Mouse (Mus musculus): ENCODE data around the gene Ick. TPM values are rescaled to one million over a fixed set of nuclear protein-coding genes. Genes with fewer than 3 reads are reported as not detected.
"Not testable (repeated sequence)": the region's sequence is repeated elsewhere in the genome, so short reads cannot be mapped to it uniquely, and the experiment has no call there.

The Ick gene
- polyA plus RNA-seq, 1 experiment from 2014 or later, result 42.3 TPM

DNA sequence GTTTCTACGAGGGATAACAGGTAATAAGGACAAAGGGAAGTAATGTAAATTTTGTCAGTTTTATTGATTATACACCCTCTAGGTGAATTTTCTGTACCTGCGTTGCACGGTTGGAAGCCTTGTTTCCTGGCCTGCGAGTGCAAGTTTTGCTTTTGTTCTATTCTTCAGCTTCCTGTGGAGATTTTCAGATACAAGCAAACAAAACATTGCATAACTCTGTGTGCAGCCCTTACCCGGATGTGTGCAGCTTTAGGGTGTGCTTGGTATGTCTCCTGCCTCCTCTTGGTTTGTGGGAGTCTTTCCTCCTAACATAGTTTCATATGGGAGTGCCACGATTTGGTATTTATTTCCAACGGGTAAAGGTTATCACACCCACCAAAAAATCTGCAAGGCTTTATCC is 67.8 kb downstream of the Ick start:
- WGBS, result 49% methylated on average over 7 of the region's 7 CpGs
- no peak for ATAC-seq
- Histone ChIP-seq H3K4me1 (replicated peaks) (peaks cover 14% of the 10 kb centered on the region; the same call in 1 of the 2 replicates), H3K27ac (peak overlapping the region; percentile 98), H3K4me3 (replicated peaks) (peak overlapping the region; percentile 56), H3K36me3 (no peaks in the 10 kb centered on the region), H3K4me2 (replicated peaks) (peak overlapping the region; percentile 60), H3K9me3 (no peaks in the 10 kb centered on the region), H3K27me3 (no peaks in the 10 kb centered on the region), H3K9ac (replicated peaks) (peak overlapping the region; percentile 77)

DNA sequence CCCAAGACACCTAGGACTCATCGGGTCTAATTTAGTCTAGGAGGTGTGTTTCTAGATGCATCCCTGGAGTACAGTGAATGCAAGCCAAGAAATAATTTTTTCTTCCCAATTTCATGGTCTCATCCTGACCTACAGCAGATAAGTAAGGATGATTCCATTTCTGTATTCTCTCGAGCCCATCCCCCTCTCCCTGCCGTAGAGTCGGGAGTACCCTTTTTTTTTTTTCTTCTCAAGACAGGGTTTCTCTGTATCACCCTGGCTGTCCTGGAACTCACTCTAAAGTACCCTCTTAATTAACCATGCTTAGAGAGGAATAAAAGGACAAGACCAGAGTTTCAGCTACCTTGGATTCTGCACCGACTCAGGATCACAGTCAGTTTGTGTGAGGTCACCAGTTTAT is 69.2 kb downstream of the Ick start:
- Histone ChIP-seq H3K4me1 (replicated peaks) (peaks cover 14% of the 10 kb centered on the region; the same call in 1 of the 2 replicates), H3K27me3 (no peaks in the 10 kb centered on the region), H3K9ac (replicated peaks) (no peak overlapping the region), H3K36me3 (no peaks in the 10 kb centered on the region), H3K4me3 (replicated peaks) (no peak overlapping the region), H3K27ac (no peak overlapping the region), H3K9me3 (no peaks in the 10 kb centered on the region), H3K4me2 (replicated peaks) (no peak overlapping the region)
- WGBS, result 84% methylated on average over 5 of the region's 5 CpGs
- no peak for ATAC-seq

DNA sequence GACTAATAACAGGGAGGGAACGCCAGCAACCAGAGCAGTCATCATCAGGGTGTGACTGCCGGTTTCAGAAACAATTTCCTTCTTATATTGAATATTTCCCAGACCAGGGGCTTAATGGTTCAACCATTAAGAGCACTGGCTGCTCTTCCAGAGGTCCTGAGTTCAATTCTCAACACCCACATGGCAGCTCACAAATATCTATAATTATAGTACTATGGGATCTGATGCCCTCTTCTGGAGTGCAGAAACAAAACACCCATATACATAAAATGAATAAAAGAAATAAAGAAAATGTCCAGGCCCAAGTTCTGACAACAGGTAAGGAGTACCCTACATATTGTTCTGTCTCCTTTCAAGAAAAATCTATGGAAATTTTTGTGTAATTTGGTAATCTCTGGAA is 70.1 kb downstream of the Ick start:
- 92% methylated on average over 2 of the region's 2 CpGs for WGBS
- H3K27me3 ChIP-seq, result no peaks in the 10 kb centered on the region
- ATAC-seq, result no peak

DNA sequence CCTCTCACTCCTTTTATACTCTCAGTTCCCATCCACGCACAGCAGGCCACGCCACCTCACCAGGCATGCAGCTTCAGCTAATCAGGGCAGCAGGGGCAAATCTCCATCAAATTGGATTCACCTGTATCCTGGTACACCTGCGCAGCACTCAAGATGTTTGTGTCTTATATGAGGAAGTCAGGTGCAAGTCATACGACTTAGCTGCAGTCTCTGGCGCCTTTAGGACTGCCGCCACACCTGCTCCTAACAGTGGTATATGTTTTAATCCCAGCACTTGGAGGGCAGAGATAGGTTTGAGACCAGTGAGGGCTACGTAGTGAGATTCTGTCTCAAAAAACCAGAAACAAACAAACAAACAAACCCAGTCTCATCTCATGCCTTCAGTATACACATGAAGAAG is 73.5 kb downstream of the Ick start, which contains the start of gene Gsta4:
Gsta4 (plus strand) TSS at position 301 of the 400 bp plus-strand sequence.
- H3K4me2 ChIP-seq (replicated peaks); H3K4me1 ChIP-seq (replicated peaks); H3K36me3 ChIP-seq; ATAC-seq; H3K27me3 ChIP-seq; H3K9me3 ChIP-seq; H3K27ac ChIP-seq; H3K9ac ChIP-seq (replicated peaks); H3K4me3 ChIP-seq (replicated peaks): not testable (repeated sequence)
- 88% methylated on average over 4 of the region's 7 CpGs for WGBS

More for the DNA sequence above, 70.1 kb downstream of the Ick start:
- H3K4me1 ChIP-seq (replicated peaks), result peaks cover 14% of the 10 kb centered on the region; the same call in 1 of the 2 replicates
- H3K27ac ChIP-seq, result no peak overlapping the region
- no peaks in the 10 kb centered on the region for H3K9me3 ChIP-seq
- no peak overlapping the region for H3K9ac ChIP-seq (replicated peaks)
- H3K4me3 ChIP-seq (replicated peaks), result no peak overlapping the region
- no peaks in the 10 kb centered on the region for H3K36me3 ChIP-seq
- no peak overlapping the region for H3K4me2 ChIP-seq (replicated peaks)

DNA sequence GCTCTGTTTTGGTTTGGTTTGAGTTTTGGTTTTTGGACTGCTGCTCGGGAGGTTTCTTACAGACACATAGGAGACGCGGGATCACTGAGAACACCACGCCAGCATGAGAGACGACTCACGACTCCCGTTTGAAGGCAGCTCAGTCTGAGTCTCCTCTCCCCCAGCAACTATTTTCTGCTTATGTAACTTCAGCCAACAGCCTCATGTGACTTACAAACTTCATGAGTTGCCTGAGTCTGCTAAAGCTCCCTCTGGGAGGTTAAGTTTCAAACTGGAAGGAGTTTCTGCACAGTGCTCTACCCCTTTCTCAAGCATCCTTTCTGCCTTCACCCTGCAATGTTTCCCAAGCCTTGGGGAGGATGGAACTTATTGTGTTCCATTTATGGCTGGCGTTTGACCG is 76.7 kb downstream of the Ick start:
- WGBS, result 91% methylated on average over 9 of the region's 9 CpGs
- Histone ChIP-seq H3K4me3 (replicated peaks) (no peak overlapping the region), H3K9me3 (no peaks in the 10 kb centered on the region), H3K4me1 (replicated peaks) (peaks cover 3% of the 10 kb centered on the region), H3K27me3 (peaks cover 5% of the 10 kb centered on the region; the same call in 1 of the 2 replicates), H3K36me3 (no peaks in the 10 kb centered on the region), H3K9ac (replicated peaks) (no peak overlapping the region), H3K27ac (no peak overlapping the region), H3K4me2 (replicated peaks) (no peak overlapping the region)
- no peak for ATAC-seq

DNA sequence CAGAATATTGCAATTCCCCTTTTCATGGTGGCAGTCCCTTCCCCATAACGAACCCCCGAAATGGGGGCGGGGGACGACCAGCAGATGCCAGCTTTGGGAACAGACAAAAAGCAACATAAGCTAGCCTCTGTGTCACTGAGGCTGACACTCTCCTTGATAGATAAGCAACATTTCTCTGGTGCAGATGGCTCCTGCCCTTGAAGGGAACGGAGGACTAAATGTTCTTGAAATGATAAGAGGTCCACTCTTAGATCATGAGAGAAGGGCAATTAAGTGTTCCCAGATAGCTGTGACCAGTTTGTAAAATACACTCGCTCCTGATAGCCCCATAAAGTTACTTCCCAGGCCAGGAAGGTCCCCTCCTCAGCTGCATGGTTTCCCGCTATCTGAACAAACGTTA is 79.9 kb downstream of the Ick start:
- H3K4me1 ChIP-seq (replicated peaks), result peaks cover 16% of the 10 kb centered on the region
- H3K9ac ChIP-seq (replicated peaks), result no peak overlapping the region
- no peak for ATAC-seq
- no peak overlapping the region for H3K27ac ChIP-seq
- H3K27me3 ChIP-seq, result peaks cover 10% of the 10 kb centered on the region; the same call in 1 of the 2 replicates
- 92% methylated on average over 8 of the region's 8 CpGs for WGBS
- no peak overlapping the region for H3K4me2 ChIP-seq (replicated peaks)
- no peak overlapping the region for H3K4me3 ChIP-seq (replicated peaks)
- no peaks in the 10 kb centered on the region for H3K36me3 ChIP-seq
- H3K9me3 ChIP-seq, result no peaks in the 10 kb centered on the region

DNA sequence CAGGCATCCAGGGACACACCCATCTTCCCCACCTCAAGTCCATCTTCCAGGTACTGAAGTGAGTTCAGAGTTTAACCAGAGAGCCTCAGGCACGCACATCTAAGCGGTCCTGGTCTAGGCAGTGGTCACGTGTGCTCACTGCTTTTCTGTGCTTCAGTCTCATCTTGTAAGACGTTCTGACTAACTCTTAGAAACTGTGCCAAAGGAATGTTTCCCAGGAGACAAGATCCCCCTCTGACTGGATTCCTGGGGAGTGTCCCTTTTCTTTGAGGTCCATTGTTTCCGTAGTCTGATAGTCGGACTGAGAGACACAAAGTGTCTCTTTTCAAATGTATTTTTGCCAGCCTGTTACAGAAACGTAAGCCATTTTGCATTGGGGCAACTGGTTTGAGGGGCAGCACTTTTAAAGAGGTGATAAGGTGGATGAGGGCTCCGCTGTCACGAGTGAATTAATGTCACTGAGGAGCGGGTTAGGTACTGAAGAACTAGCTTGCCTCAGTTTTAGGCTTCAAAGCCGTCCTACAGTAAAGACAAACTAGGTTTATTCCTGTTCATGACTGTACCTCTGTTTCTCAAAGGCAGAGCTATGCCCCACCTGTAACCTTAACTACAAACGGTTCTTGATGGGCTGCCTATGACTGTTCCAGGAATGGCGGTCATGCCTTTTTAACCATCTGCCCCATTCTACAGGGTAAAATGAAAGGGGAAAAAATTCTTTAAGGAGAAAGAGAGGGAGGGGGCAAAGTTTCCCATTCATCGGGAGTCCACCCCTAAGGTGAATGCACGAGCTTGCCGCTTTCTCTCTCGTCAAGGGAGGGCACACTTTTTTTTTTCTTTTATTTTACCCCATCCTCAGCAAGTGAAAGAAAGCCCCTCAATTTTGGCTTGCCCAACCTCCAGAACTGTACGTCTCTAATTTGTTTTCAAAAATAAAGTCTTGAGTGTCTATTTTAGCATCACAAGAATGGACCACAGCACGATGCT is 82.0 kb downstream of the Ick start:
- ATAC-seq, result peak; percentile 44; the same call in 1 of the 2 replicates
- H3K27ac ChIP-seq, result no peak overlapping the region
- no peaks in the 10 kb centered on the region for H3K36me3 ChIP-seq
- peak overlapping the region; percentile 38 for H3K4me3 ChIP-seq (replicated peaks)
- 1% methylated on average over 19 of the region's 19 CpGs for WGBS
- H3K4me1 ChIP-seq (replicated peaks), result peaks cover 16% of the 10 kb centered on the region
- peak overlapping the region; percentile 17; the same call in 1 of the 2 replicates for H3K9ac ChIP-seq (replicated peaks)
- peaks cover 10% of the 10 kb centered on the region; the same call in 1 of the 2 replicates for H3K27me3 ChIP-seq
- H3K4me2 ChIP-seq (replicated peaks), result peak overlapping the region; percentile 66
- no peaks in the 10 kb centered on the region for H3K9me3 ChIP-seq

DNA sequence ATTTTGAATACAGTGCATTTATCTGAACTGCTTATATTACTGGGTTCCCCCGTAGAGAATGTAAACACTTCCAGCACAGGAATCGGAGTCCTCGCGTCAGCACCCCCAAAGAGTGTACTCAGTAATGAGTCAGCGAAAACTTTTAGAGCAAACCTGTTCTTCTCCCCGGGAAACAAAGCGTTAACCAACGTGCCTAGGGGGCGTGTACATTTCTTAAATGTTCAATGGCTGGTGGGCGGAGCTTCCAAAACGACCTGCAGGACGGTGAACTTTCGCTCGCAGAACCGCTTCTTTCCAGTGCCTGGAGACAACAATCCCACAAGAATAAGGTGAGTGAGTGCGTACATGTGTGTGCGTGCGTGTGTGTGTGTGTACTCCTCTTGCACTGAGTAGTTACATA is 82.7 kb downstream of the Ick start:
- Histone ChIP-seq H3K27ac (no peak overlapping the region), H3K36me3 (no peaks in the 10 kb centered on the region), H3K4me1 (replicated peaks) (peaks cover 16% of the 10 kb centered on the region), H3K9me3 (no peaks in the 10 kb centered on the region), H3K4me2 (replicated peaks) (peak overlapping the region; percentile 66), H3K9ac (replicated peaks) (peak overlapping the region; percentile 17), H3K4me3 (replicated peaks) (peak overlapping the region; percentile 38), H3K27me3 (peaks cover 10% of the 10 kb centered on the region; the same call in 1 of the 2 replicates)
- WGBS, result under 1% methylated on average over 18 of the region's 18 CpGs
- ATAC-seq, result peak; percentile 55

DNA sequence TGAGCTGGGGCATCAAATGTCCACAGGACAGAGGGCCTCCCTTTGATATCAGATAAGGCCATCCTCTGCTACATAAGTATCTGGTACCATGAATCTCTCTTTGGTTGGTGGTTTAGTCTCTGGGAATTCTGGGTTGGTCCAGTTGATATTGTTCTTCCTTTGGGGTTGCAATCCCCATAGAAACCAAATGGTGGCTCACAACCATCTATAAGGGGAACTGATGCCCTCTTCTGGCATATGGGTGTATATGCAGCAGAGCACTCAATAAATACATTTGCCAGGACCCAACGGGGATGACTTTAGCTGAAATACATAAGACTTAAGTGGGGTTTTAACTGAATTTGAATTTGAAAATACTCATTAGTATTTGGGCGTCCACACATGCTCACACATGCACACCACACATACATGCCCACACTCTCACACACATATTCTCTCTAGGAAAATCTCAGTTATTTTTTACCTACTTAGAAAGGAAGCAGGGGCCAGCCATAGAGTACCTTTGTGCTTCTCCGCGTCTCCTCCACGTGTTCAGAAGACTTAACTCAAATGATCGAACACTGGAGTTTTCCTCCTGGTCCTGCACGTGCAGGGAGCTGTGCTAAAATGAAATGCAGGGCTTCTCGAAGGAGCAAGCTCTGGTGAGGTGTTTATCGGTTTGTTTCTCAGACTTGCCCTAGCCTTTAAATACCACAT is 85.1 kb downstream of the Ick start:
- Histone ChIP-seq H3K9ac (replicated peaks) (no peak overlapping the region), H3K27me3 (peaks cover 10% of the 10 kb centered on the region; the same call in 1 of the 2 replicates), H3K4me1 (replicated peaks) (peaks cover 16% of the 10 kb centered on the region), H3K27ac (no peak overlapping the region), H3K4me3 (replicated peaks) (no peak overlapping the region), H3K4me2 (replicated peaks) (no peak overlapping the region), H3K36me3 (no peaks in the 10 kb centered on the region), H3K9me3 (no peaks in the 10 kb centered on the region)
- WGBS, result 49% methylated on average over 9 of the region's 9 CpGs
- 0 out of 2 replicates have a peak, but pooled peaks have one; percentile 48 for ATAC-seq

DNA sequence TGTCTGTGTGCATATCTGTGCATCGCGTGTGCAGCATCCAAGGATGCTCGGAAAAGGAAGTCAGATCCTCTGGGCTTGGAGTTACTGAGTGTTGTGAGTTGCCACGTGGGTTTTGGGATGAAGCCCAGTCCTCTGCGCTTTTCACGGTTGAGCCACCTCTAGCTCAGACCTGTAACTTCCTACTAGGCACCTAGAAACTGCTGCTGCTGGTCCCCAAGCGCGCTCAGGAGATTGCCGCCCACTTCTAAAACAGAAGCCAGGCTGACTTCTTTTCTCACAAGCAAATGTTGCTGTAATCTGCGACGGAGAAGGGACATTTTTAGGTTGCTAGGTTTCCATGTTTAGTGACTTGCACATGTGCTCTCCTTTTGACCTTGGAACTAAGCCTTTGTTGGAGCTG is 86.0 kb downstream of the Ick start:
- Histone ChIP-seq H3K4me1 (replicated peaks) (peaks cover 16% of the 10 kb centered on the region), H3K27me3 (peaks cover 10% of the 10 kb centered on the region; the same call in 1 of the 2 replicates), H3K4me2 (replicated peaks) (no peak overlapping the region), H3K27ac (no peak overlapping the region), H3K9ac (replicated peaks) (no peak overlapping the region), H3K36me3 (no peaks in the 10 kb centered on the region), H3K9me3 (no peaks in the 10 kb centered on the region), H3K4me3 (replicated peaks) (no peak overlapping the region)
- WGBS, result 81% methylated on average over 11 of the region's 11 CpGs
- ATAC-seq, result no peak

DNA sequence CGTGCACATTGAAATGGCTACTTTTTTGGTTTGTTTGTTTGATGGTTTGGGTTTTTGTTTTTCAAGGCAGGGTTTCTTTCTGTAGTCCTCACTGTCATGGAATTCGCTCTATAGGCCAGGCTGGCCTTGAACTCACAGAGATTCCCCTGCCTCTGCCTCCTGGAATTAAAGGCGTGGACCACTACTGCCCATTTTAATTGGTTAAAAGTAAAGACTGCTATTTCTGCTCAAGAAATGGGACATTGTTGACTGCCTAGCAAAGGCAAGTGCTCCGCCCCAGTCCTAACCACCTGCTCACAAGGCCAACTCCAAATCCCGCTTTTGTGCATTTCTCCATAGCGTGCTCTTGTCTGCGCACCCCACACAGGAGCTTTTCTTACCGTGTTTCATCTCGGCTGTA is 88.8 kb downstream of the Ick start:
- H3K4me2 ChIP-seq (replicated peaks), result no peak overlapping the region
- H3K4me3 ChIP-seq (replicated peaks), result no peak overlapping the region
- H3K27ac ChIP-seq, result no peak overlapping the region
- H3K36me3 ChIP-seq, result no peaks in the 10 kb centered on the region
- H3K9ac ChIP-seq (replicated peaks), result no peak overlapping the region
- no peaks in the 10 kb centered on the region for H3K4me1 ChIP-seq (replicated peaks)
- no peaks in the 10 kb centered on the region for H3K27me3 ChIP-seq
- H3K9me3 ChIP-seq, result no peaks in the 10 kb centered on the region
- 94% methylated on average over 9 of the region's 9 CpGs for WGBS
- no peak for ATAC-seq

DNA sequence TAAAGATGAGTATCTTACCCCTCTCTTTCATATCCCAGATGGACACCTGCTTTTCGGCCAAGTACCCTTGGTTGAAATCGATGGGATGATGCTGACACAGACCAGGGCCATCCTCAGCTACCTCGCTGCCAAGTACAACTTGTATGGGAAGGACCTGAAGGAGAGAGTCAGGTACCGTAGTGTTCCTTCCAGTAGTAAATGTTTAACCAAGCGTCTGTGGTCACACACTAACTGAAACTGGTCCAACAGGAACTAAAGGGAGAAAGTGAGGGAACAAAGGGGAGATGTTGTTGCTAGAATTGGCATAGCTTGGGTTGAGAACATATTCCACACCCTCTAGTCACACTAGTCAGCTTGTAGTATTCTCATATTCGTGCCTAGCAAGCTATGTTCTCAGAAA is 95.2 kb downstream of the Ick start:
- no peak for ATAC-seq
- H3K9me3 ChIP-seq, result no peaks in the 10 kb centered on the region
- WGBS, result 93% methylated on average over 6 of the region's 6 CpGs
- no peak overlapping the region for H3K4me3 ChIP-seq (replicated peaks)
- H3K4me2 ChIP-seq (replicated peaks), result no peak overlapping the region
- H3K36me3 ChIP-seq, result no peaks in the 10 kb centered on the region
- H3K27ac ChIP-seq, result no peak overlapping the region
- H3K9ac ChIP-seq (replicated peaks), result no peak overlapping the region
- H3K4me1 ChIP-seq (replicated peaks), result no peaks in the 10 kb centered on the region
- H3K27me3 ChIP-seq, result no peaks in the 10 kb centered on the region

Measured in midbrain, embryonic 13.5 days (tissue).